Mouse (Mus musculus): ENCODE results near the gene Gm49342.

DNA sequence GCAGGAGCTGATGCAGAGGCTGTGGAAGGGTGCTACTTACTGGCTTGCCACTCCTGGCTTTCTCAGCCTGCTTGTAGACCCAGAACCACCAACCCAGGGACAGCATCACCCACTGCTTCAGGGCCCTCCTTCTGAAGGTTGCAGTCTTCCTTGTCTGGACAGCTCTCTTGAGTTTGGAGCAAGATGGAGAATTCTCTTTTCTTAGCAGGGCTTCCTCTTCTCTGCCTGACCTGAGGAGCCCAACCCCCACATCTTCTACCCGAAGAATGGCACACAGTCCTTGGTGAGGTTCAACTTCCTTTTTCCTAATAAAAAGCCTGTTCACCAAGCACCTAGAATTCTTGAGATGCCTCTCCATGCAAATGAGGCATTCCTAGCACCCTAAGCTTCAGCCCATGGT is 26.5 kb downstream of the Gm49342 start:
- no peak for TF ChIP-seq POLR2A (IDR thresholded peaks at IDR 0.05; ENCODE audit: low read depth, low read length)
- TF ChIP-seq CTCF (IDR thresholded peaks at IDR 0.05; ENCODE audit: extremely low read depth, insufficient read length, insufficient replicate concordance, low read depth, low read length) = no peak
